ENCODE assay signal across 8 mouse cellular contexts in genomic region chr5:43422815-43423687, GRCm38 (mm10).
A peak's percentile ranks its signal among the peaks of the same experiment; 100 is the strongest.
DNase-seq lines count a peak whose midpoint lies in the region; ATAC-seq and TF ChIP-seq lines count a peak whose summit lies in the region.

No protein-coding gene starts in this region.

- H3K27ac ChIP-seq in liver, embryonic 12.5 days = no peak overlapping the region
- H3K27ac ChIP-seq in gastrocnemius, adult 2 months = no peak overlapping the region
- H3K27ac ChIP-seq in midbrain, embryonic 13.5 days = no peak overlapping the region

- no peak overlapping the region for H3K4me3 ChIP-seq in liver, embryonic 12.5 days
- no peak overlapping the region for H3K4me3 ChIP-seq in gastrocnemius, adult 2 months
- H3K4me3 ChIP-seq in midbrain, embryonic 13.5 days (replicated peaks) = no peak overlapping the region

- H3K27me3 ChIP-seq in liver, embryonic 12.5 days (replicated peaks) = no peaks in the 10 kb centered on the region
- H3K27me3 ChIP-seq in midbrain, embryonic 13.5 days = no peaks in the 10 kb centered on the region

- peak; percentile 53 for DNase-seq in liver
- DNase-seq in cerebellum, postnatal 14 days = peak; percentile 81 to 82
- DNase-seq in gastrocnemius, adult 2 months = peak; percentile 50
- peak; percentile 48 for DNase-seq in kidney, adult 11 months
- peak; percentile 87 to 88 for DNase-seq in left cerebral cortex, postnatal 14 days (ENCODE audit: low spot score in 2 of 2)
- DNase-seq in spleen, postnatal 10 days (ENCODE audit: low spot score in 2 of 2) = peak; percentile 8 to 56

- no peak overlapping the region for H3K4me2 ChIP-seq in liver, embryonic 12.5 days
- H3K4me2 ChIP-seq in midbrain, embryonic 13.5 days (replicated peaks) = no peak overlapping the region

- no peak for ATAC-seq in liver, embryonic 12.5 days
- ATAC-seq in midbrain, embryonic 13.5 days = peak; percentile 87

- intact Hi-C loops in gastrocnemius, adult 2 months (cut with DNase I) = loop anchor here (1.0 kb wide), 1 partner anchor 212 kb away; no protein-coding TSS in a partner anchor
- intact Hi-C loops in left cerebral cortex, postnatal 14 days (cut with DNase I) = loop anchor here (1.0 kb wide), 1 partner anchor 211 kb away; no protein-coding TSS in a partner anchor

- H3K36me3 ChIP-seq in liver, embryonic 12.5 days = no peaks in the 10 kb centered on the region
- H3K36me3 ChIP-seq in midbrain, embryonic 13.5 days = no peaks in the 10 kb centered on the region

- no peaks in the 10 kb centered on the region for H3K4me1 ChIP-seq in liver, embryonic 12.5 days
- H3K4me1 ChIP-seq in midbrain, embryonic 13.5 days (replicated peaks) = no peaks in the 10 kb centered on the region

- 66% methylated on average over 9 of the region's 9 CpGs for WGBS in liver, embryonic 12.5 days (ENCODE audit: insufficient replicate concordance)
- 80% methylated on average over 9 of the region's 9 CpGs for WGBS in midbrain, embryonic 13.5 days

- no peak overlapping the region for H3K9ac ChIP-seq in liver, embryonic 12.5 days
- no peak overlapping the region for H3K9ac ChIP-seq in midbrain, embryonic 13.5 days (replicated peaks)

- H3K9me3 ChIP-seq in liver, embryonic 12.5 days (replicated peaks) = no peaks in the 10 kb centered on the region
- H3K9me3 ChIP-seq in midbrain, embryonic 13.5 days = no peaks in the 10 kb centered on the region

- peak; percentile 83 for TF ChIP-seq CTCF in gastrocnemius, adult 2 months (IDR thresholded peaks at IDR 0.05)

Comparison
In these comparisons a context has a peak if more than half of its experiments do, and no peak if none do; other contexts are left out.
1. DNase-seq: peak in every context shown above with its lines; median percentile 88 in left cerebral cortex, postnatal 14 days; 82 in cerebellum, postnatal 14 days; 53 in liver; 50 in gastrocnemius, adult 2 months; 48 in kidney, adult 11 months; 32 in spleen, postnatal 10 days.